Mouse (Mus musculus) hindbrain, embryonic 13.5 days (tissue): ENCODE measurements around the gene Prpf6. TPM values are rescaled to one million over a fixed set of nuclear protein-coding genes. Genes with fewer than 3 reads are reported as not detected.

Source experiments
- ATAC-seq: fragments of 200-750 bp; cut with Nextera tagmentation; 2 replicates; pipeline ENCODE4 v1.8.0; 2017; ENCODE audit warnings: moderate TSS enrichment; ENCODE audit not compliant: low FRiP score
- H3K27ac ChIP-seq: fragments of 300-500 bp; sonication (generic); 2 replicates; pipeline ENCODE4 v1.5.1; 2015; ENCODE audit warnings: inconsistent platforms, mild to moderate bottlenecking, moderate library complexity
- H3K27me3 ChIP-seq: fragments of 300-500 bp; sonication (generic); 2 replicates; pipeline ENCODE4 v1.6.1; 2015; ENCODE audit warnings: mild to moderate bottlenecking, inconsistent platforms
- H3K36me3 ChIP-seq: fragments of 300-500 bp; sonication (generic); 2 replicates; pipeline ENCODE4 v1.6.1; 2015; ENCODE audit warnings: mild to moderate bottlenecking, inconsistent platforms
- H3K4me1 ChIP-seq: fragments of 300-500 bp; sonication (generic); replicated peaks from 2 replicates; pipeline ENCODE4 v1.6.1; 2015; ENCODE audit warnings: inconsistent platforms
- H3K4me2 ChIP-seq: fragments of 300-500 bp; sonication (generic); 2 replicates; pipeline ENCODE4 v1.6.1; 2015; ENCODE audit warnings: inconsistent platforms, mild to moderate bottlenecking, moderate library complexity
- H3K4me3 ChIP-seq: fragments of 300-500 bp; sonication (generic); 2 replicates; pipeline ENCODE4 v1.5.1; 2015; ENCODE audit warnings: mild to moderate bottlenecking, inconsistent platforms
- H3K9ac ChIP-seq: fragments of 300-500 bp; sonication (generic); 2 replicates; pipeline ENCODE4 v1.6.1; 2015; ENCODE audit warnings: mild to moderate bottlenecking, inconsistent platforms
- H3K9me3 ChIP-seq: fragments of 300-500 bp; sonication (generic); 2 replicates; pipeline ENCODE4 v1.6.1; 2016; ENCODE audit warnings: inconsistent platforms
- WGBS: fragments of 180-500 bp; shearing (Covaris S2); methylation state at CpG from one replicate; pipeline ENCODE4 v1.1.7; 2015; 5-methylcytosine and 5-hydroxymethylcytosine counted together
- polyA plus RNA-seq: library from polyadenylated mRNA; unstranded; fragments of >200 nt; fragmentation: Nextera tagmentation; extraction: Ambion mirVana; gene quantifications from 2 replicates; pipeline ENCODE4 v1.2.1, GENCODE M21; 2015

The Prpf6 gene
- polyA plus RNA-seq, 1 experiment from 2014 or later, result 63.7 TPM

DNA sequence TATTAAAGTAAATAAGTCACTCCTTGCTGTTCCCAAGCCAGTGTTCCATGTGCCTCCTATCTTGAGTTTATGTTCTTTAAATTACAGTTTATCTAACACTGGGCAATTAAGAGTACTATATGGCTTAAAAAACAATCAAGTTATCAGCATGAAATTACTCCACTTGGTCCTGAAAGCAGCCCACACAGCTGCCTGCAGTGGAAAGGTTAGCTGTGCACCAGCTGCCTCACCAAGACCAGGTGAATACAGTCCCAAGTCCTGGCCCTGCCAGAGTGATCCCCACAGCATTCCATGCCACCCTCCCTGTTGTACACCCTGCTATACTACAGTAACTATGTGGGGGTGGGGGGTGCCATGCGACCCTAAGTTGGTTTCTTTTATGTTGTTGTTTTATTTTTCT is 61.9 kb downstream of the Prpf6 start:
- 96% methylated on average over 1 of the region's 1 CpGs for WGBS
- Histone ChIP-seq H3K36me3 (peaks cover 97% of the 10 kb centered on the region), H3K4me2 (no peak overlapping the region), H3K27ac (no peak overlapping the region), H3K27me3 (no peaks in the 10 kb centered on the region), H3K4me3 (no peak overlapping the region), H3K4me1 (0 out of 2 replicates have a peak, but pooled peaks cover under 1% of the 10 kb centered on the region), H3K9me3 (no peaks in the 10 kb centered on the region), H3K9ac (no peak overlapping the region)
- ATAC-seq, result no peak

DNA sequence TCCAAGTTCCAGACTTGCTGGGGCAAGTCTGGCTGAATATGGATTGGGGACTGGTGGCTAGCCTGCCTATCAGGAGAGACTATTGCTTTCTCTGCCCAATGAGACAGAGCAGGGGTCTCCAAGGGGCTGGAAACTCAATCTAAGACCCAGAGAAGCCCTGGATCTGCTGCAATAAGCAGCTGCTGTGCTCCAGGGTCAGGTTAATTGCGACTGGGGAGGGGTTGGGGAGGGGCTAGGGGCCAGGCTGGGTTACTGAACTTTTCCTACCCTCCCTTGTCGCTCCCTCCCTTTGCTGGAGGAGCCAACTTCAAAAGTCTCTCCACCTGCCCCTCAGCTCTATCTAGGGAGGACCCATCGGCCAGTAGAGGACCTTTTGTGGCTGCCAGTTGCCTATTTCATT is 65.1 kb downstream of the Prpf6 start, which contains the start of gene Gm29797:
Gm29797 (plus strand) TSS at position 301 of the 400 bp plus-strand sequence.
- H3K4me1 ChIP-seq, result peaks cover 12% of the 10 kb centered on the region; the same call in 1 of the 2 replicates
- 74% methylated on average over 3 of the region's 3 CpGs for WGBS
- H3K4me3 ChIP-seq, result no peak within 1 kb of the TSS
- no peak for ATAC-seq
- H3K4me2 ChIP-seq, result no peak within 1 kb of the TSS
- no peaks in the 10 kb centered on the region for H3K27me3 ChIP-seq
- H3K27ac ChIP-seq, result no peak within 1 kb of the TSS
- H3K9me3 ChIP-seq, result no peaks in the 10 kb centered on the region
- H3K36me3 ChIP-seq, result peaks cover 66% of the 10 kb centered on the region
- H3K9ac ChIP-seq, result no peak within 1 kb of the TSS

DNA sequence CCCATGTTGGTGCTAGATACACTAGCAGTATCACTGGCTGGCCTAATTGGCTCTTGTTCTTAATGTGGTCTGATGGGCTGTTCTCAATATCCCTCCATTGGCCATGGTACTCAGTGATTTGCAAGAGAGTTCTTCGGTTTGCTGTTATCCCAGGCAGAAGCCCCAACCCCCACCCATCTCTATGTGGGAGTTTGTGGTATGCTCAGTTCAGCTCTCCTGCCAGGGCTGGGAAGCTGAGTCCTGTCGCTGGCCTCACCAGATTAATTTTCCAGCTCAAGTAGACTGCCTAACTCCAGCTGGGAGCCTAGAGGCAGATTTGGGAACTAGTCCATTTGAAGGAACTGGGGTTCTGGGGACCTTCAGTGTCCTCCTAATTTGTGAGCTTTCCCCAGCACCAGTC is 65.8 kb downstream of the Prpf6 start:
- no peak for ATAC-seq
- 70% methylated on average over 2 of the region's 2 CpGs for WGBS
- H3K4me1 ChIP-seq, result peaks cover 12% of the 10 kb centered on the region; the same call in 1 of the 2 replicates
- no peak overlapping the region for H3K9ac ChIP-seq
- H3K9me3 ChIP-seq, result no peaks in the 10 kb centered on the region
- peaks cover 59% of the 10 kb centered on the region for H3K36me3 ChIP-seq
- no peak overlapping the region for H3K4me3 ChIP-seq
- H3K27me3 ChIP-seq, result no peaks in the 10 kb centered on the region
- no peak overlapping the region for H3K4me2 ChIP-seq
- H3K27ac ChIP-seq, result no peak overlapping the region

DNA sequence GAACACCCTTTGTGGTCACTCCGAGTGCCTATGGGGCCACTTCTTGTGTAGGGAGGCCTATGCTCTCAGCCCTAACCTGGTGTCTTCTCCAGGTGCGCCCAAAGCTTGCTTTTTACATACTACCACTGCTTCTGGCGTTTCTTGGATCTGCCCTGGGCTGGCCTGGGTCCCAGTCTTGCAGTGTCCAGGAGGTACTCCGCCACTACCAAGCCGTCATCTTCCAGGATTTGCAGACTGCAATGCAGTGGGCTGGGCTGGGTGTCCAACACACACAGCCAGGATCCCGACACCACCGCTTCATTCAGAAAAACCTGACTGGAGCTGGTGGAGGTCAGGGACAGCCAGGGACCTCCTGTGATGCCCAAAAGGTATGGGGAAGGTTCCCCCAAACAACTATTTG is 66.9 kb downstream of the Prpf6 start:
- Histone ChIP-seq H3K27me3 (no peaks in the 10 kb centered on the region), H3K36me3 (peaks cover 48% of the 10 kb centered on the region), H3K27ac (no peak overlapping the region), H3K9me3 (no peaks in the 10 kb centered on the region), H3K4me3 (no peak overlapping the region), H3K4me2 (no peak overlapping the region), H3K9ac (no peak overlapping the region), H3K4me1 (peaks cover 12% of the 10 kb centered on the region; the same call in 1 of the 2 replicates)
- WGBS, result 87% methylated on average over 7 of the region's 7 CpGs
- no peak for ATAC-seq

DNA sequence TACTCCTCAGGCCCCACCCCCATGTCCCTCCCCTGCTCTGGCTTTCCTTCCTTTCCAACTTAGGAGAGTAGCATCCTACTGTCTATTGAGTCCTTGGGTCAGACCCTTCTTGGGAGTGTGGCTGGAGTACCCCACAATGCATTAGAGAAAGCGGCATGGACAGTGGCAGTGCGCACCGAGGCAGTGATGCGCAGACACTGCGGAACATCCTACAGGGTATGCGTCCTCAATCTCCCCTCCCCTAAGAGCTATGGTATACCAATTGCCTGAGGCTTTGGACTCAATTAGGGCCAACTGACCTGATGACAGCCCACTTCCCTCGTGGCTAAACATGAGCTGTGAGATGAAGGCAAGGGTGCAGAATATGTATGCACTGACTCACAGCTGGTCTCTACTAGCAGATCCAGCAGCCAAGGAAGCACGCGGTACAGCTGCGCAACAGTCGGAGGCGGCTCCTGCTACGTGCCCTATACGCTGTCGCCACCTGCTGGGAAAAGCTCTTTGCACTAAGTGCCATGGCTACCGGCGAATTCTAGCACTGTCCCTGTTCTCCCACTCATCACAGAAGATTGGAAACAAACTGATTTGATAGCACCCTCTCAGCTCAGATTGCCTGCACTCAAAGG is 67.4 kb downstream of the Prpf6 start:
- Histone ChIP-seq H3K27ac (no peak overlapping the region), H3K9ac (no peak overlapping the region), H3K4me2 (peak overlapping the region; percentile 2; the same call in 1 of the 2 replicates), H3K27me3 (no peaks in the 10 kb centered on the region), H3K36me3 (peaks cover 43% of the 10 kb centered on the region), H3K4me1 (peaks cover 12% of the 10 kb centered on the region; the same call in 1 of the 2 replicates), H3K4me3 (no peak overlapping the region), H3K9me3 (no peaks in the 10 kb centered on the region)
- peak; percentile 65; the same call in 1 of the 2 replicates for ATAC-seq
- WGBS, result 38% methylated on average over 17 of the region's 17 CpGs

DNA sequence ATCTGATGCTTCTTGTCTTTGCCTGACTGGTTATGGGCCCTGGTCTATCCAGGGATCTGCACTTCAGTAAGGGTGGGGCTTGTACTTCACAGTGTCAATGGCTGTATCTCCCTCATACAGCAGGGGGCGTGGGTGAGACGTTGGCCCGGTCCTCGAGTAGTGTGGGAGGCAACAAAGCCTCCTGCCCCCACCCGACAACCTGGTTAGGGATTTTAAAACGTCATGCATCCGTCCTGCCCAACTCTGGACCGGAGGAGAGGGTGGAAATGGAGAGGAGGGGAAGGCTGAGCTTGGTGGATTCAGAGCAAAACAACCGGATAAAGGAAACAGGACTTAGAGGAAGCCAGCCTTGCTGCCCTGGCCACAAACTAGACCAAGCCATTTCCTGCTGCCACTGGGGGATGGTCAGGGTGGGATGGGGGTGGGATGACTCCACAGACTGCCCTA is 68.0 kb downstream of the Prpf6 start:
- peak; percentile 64 for ATAC-seq
- H3K9ac ChIP-seq, result no peak overlapping the region
- H3K4me1 ChIP-seq, result peaks cover 12% of the 10 kb centered on the region; the same call in 1 of the 2 replicates
- peaks cover 37% of the 10 kb centered on the region for H3K36me3 ChIP-seq
- no peaks in the 10 kb centered on the region for H3K9me3 ChIP-seq
- WGBS, result 12% methylated on average over 9 of the region's 9 CpGs
- H3K27ac ChIP-seq, result no peak overlapping the region
- H3K27me3 ChIP-seq, result no peaks in the 10 kb centered on the region
- no peak overlapping the region for H3K4me3 ChIP-seq
- peak overlapping the region; percentile 2; the same call in 1 of the 2 replicates for H3K4me2 ChIP-seq

DNA sequence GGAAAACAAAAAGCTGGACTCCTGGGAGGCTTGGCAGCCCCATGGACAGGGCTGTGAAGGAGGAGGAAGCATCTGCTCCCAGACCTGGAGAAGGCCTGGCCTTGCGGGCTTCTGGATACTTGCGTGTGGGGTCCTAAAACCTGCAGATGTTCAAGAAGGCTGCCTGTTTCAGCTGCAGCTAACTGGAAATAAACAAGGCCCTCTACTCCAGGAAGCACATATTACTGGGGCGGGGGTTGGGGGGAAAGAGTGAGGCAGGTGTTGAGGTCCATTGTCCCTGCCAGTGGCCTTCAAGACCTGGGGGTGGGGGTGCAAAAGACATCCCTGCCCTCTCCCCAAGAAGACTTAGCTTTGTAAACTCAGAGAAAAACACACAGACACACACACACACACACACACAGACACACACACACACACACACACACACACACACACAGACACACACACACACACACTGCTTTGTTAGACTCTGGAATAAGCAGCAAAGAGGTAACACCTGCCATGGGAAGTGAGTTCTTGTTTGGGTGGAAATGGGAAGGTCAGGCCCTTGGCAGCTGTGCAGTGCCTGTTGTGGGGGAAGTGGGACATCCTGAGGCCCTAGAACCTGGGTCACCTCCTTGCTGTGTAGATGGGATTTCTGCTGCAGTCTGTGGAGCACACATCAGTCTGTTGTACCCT is 71.1 kb downstream of the Prpf6 start:
- no peak overlapping the region for H3K4me2 ChIP-seq
- no peak overlapping the region for H3K9ac ChIP-seq
- peaks cover 2% of the 10 kb centered on the region; the same call in 1 of the 2 replicates for H3K27me3 ChIP-seq
- ATAC-seq, result no peak
- 92% methylated on average over 3 of the region's 3 CpGs for WGBS
- peaks cover 12% of the 10 kb centered on the region; the same call in 1 of the 2 replicates for H3K4me1 ChIP-seq
- H3K36me3 ChIP-seq, result peaks cover 7% of the 10 kb centered on the region; the same call in 1 of the 2 replicates
- peak overlapping the region; percentile 19; the same call in 1 of the 2 replicates for H3K27ac ChIP-seq
- no peak overlapping the region for H3K4me3 ChIP-seq
- no peaks in the 10 kb centered on the region for H3K9me3 ChIP-seq

DNA sequence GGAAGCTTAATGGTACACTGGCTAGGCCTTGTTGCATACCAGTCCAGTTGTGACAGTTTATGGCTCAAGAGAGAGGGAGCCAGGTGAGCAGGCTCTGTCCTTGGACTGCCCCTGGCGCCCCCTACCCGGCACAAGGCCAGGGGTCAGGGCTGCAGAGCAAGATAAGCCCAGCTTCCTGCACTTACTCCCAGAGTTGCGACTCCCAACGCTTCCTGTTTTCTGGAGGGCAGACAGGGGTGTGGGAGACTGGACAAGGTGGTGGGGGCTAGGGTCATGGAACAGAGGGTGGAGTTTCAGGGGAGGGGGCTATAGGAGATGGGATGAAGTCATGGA is 71.6 kb downstream of the Prpf6 start:
- no peak overlapping the region for H3K4me2 ChIP-seq
- H3K27ac ChIP-seq, result peak overlapping the region; percentile 19; the same call in 1 of the 2 replicates
- peaks cover 7% of the 10 kb centered on the region for H3K27me3 ChIP-seq
- H3K4me3 ChIP-seq, result no peak overlapping the region
- H3K9me3 ChIP-seq, result no peaks in the 10 kb centered on the region
- WGBS, result 29% methylated on average over 4 of the region's 4 CpGs
- peaks cover 12% of the 10 kb centered on the region; the same call in 1 of the 2 replicates for H3K4me1 ChIP-seq
- ATAC-seq, result no peak
- H3K9ac ChIP-seq, result no peak overlapping the region; the same call in 1 of the 2 replicates
- peaks cover 3% of the 10 kb centered on the region; the same call in 1 of the 2 replicates for H3K36me3 ChIP-seq

DNA sequence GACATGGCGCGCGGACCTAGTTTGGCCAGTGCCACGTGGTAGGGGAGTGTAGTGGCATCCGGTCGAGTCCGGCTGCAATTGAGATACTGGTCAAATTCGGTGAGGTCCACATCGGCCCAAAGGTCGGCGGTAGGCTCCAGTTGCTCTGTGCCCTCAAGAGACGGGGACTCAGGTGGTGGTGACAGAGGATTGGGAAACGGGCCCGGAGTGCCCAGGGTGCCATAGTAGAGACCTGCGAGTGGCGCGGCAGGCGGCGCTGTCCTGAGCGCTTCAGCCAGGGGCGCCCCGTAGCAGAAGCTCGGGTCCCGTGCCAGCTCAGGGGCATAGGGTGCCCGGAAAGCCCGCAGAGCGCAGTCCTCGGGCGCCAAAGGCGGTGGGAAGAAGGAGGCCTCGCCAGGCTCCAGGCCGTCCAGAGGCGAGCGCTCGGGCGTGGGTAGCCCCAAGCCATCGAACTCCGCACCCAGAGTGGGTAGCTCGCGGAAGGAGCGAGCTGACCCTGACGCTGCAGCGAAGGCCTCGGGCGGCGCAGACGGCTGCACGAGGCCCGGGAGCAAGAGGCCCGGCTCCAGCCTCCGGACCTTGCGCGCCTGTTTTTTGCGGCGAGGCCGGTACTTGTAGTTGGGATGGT is 78.7 kb downstream of the Prpf6 start:
- Histone ChIP-seq H3K9ac (peak overlapping the region; percentile 67), H3K9me3 (no peaks in the 10 kb centered on the region), H3K4me3 (peak overlapping the region; percentile 45), H3K36me3 (no peaks in the 10 kb centered on the region), H3K27me3 (peaks cover 71% of the 10 kb centered on the region), H3K4me1 (peaks cover 36% of the 10 kb centered on the region), H3K4me2 (peak overlapping the region; percentile 66), H3K27ac (no peak overlapping the region)
- no peak for ATAC-seq
- WGBS, result 3% methylated on average over 47 of the region's 56 CpGs

DNA sequence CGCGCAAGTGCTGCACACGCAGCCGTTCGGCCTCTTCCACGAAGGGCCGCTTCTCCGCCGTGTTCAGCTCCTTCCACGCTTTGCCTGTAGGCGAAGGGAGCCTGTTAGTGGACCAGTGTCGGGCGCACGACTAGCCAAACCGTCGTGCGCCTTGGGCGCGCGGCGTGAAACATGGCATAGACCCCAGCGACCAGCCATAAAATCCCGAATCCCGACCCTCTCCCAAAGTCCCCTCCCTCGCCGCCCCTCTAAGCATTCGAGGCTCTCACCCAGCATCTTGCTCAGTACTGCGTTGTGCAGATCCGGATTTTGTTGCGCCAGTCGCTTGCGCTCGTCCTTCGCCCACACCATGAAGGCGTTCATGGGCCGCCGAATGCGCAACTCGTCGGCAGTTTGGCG is 79.2 kb downstream of the Prpf6 start:
- under 1% methylated on average over 41 of the region's 41 CpGs for WGBS
- Histone ChIP-seq H3K4me3 (peak overlapping the region; percentile 45), H3K4me2 (peak overlapping the region; percentile 66), H3K9ac (peak overlapping the region; percentile 67), H3K9me3 (no peaks in the 10 kb centered on the region), H3K27ac (no peak overlapping the region), H3K4me1 (peaks cover 41% of the 10 kb centered on the region), H3K36me3 (no peaks in the 10 kb centered on the region), H3K27me3 (peaks cover 71% of the 10 kb centered on the region)
- ATAC-seq, result no peak

DNA sequence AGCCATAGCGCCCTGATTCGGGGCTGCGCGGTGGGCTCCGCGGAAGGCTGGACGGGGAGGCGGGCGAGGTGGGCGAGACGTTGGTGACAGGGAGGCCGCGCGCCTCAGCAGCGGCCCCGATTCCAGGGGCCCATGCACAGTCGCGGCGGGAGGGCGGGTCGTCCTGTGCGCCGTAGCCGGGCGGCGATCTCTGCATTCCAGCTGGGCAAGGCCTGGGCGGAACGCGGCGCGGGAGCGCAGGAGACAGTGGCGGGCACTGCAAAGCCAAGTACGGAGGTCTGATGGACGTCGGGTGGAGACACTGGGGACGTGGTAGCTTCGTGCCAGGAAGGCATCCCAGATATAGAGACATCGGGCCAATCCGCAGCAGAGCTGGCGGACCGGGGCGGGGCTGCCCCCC is 79.7 kb downstream of the Prpf6 start, which contains the start of gene Sox18:
Sox18 (minus strand) TSS at position 315 of the 400 bp plus-strand sequence.
- Histone ChIP-seq H3K9me3 (no peaks in the 10 kb centered on the region), H3K4me2 (peak within 1 kb of the TSS; percentile 66), H3K9ac (peak within 1 kb of the TSS; percentile 67), H3K36me3 (no peaks in the 10 kb centered on the region), H3K4me1 (peaks cover 45% of the 10 kb centered on the region), H3K27me3 (peaks cover 71% of the 10 kb centered on the region), H3K27ac (no peak within 1 kb of the TSS), H3K4me3 (peak within 1 kb of the TSS; percentile 45)
- 0 out of 2 replicates have a peak, but pooled peaks have one; percentile 37 for ATAC-seq
- WGBS, result under 1% methylated on average over 42 of the region's 43 CpGs

DNA sequence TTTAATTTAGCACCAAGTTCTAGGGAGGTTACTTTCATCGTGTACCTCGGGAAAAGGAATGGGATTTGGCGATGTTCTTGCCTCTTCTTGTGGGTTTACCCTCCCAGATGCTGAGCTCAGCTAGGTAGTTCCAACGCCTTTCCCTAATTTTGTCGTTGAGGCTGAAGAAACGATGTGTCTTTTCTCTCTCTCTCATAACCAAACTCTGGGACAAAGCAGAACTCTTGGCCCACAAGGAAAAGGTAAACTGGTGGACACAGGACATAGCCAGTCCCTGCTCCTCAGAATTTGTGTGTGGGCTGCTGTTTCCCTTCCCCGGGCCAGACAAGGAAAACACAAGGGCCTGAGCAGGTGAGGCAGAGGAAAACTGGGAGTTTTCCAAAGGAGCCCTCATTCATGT is 80.3 kb downstream of the Prpf6 start:
- peaks cover 51% of the 10 kb centered on the region for H3K4me1 ChIP-seq
- WGBS, result 32% methylated on average over 7 of the region's 7 CpGs
- no peak overlapping the region for H3K9ac ChIP-seq
- ATAC-seq, result no peak
- no peak overlapping the region for H3K4me3 ChIP-seq
- no peaks in the 10 kb centered on the region for H3K9me3 ChIP-seq
- peak overlapping the region; percentile 66 for H3K4me2 ChIP-seq
- peaks cover 71% of the 10 kb centered on the region for H3K27me3 ChIP-seq
- H3K27ac ChIP-seq, result no peak overlapping the region
- no peaks in the 10 kb centered on the region for H3K36me3 ChIP-seq
